Mouse (Mus musculus): ENCODE results near the gene Sestd1.
A peak's percentile ranks its signal among the peaks of the same experiment; 100 is the strongest.

Sestd1 gene

GRCm38 (mm10) chr2:77270781-77271180 lies 9.6 kb downstream of the Sestd1 start:
- peak; percentile 58 for DNase-seq (ENCODE audit: low read depth)

- no peak for DNase-seq (ENCODE audit: low read depth)
Measured at GRCm38 (mm10) chr2:77270136-77270535, 10.3 kb downstream of the Sestd1 start.

GRCm38 (mm10) chr2:77268612-77269239 lies 11.7 kb downstream of the Sestd1 start:
- DNase-seq (ENCODE audit: low read depth): peak; percentile 12

- no peak for DNase-seq (ENCODE audit: low read depth)
Measured at GRCm38 (mm10) chr2:77266931-77267330, 13.5 kb downstream of the Sestd1 start.

GRCm38 (mm10) chr2:77266011-77266410 lies 14.4 kb downstream of the Sestd1 start:
- peak; percentile 21 for DNase-seq (ENCODE audit: low read depth)

- DNase-seq (ENCODE audit: low read depth): no peak
Measured at GRCm38 (mm10) chr2:77265301-77265700, 15.1 kb downstream of the Sestd1 start.

GRCm38 (mm10) chr2:77264550-77264949 lies 15.8 kb downstream of the Sestd1 start:
- DNase-seq (ENCODE audit: low read depth): peak; percentile 16

GRCm38 (mm10) chr2:77263477-77264435 lies 16.6 kb downstream of the Sestd1 start:
- DNase-seq (ENCODE audit: low read depth): no peak

- no peak for DNase-seq (ENCODE audit: low read depth)
Measured at GRCm38 (mm10) chr2:77260134-77260533, 20.3 kb downstream of the Sestd1 start.

GRCm38 (mm10) chr2:77253227-77253626 lies 27.2 kb downstream of the Sestd1 start:
- no peak for DNase-seq (ENCODE audit: low read depth)

- DNase-seq (ENCODE audit: low read depth): no peak
Measured at GRCm38 (mm10) chr2:77251736-77252135, 28.7 kb downstream of the Sestd1 start.

GRCm38 (mm10) chr2:77249771-77250681 lies 30.4 kb downstream of the Sestd1 start:
- DNase-seq (ENCODE audit: low read depth): peak; percentile 76

- no peak for DNase-seq (ENCODE audit: low read depth)
Measured at GRCm38 (mm10) chr2:77248416-77248815, 32.0 kb downstream of the Sestd1 start.

GRCm38 (mm10) chr2:77247200-77247830 lies 33.1 kb downstream of the Sestd1 start:
- no peak for DNase-seq (ENCODE audit: low read depth)

GRCm38 (mm10) chr2:77245806-77246205 lies 34.6 kb downstream of the Sestd1 start:
- no peak for DNase-seq (ENCODE audit: low read depth)

- no peak for DNase-seq (ENCODE audit: low read depth)
Measured at GRCm38 (mm10) chr2:77242248-77242647, 38.1 kb downstream of the Sestd1 start.

- DNase-seq (ENCODE audit: low read depth): no peak
Measured at GRCm38 (mm10) chr2:77238607-77239006, 41.8 kb downstream of the Sestd1 start.

GRCm38 (mm10) chr2:77238046-77238445 lies 42.3 kb downstream of the Sestd1 start:
- no peak for DNase-seq (ENCODE audit: low read depth)

- DNase-seq (ENCODE audit: low read depth): no peak
Measured at GRCm38 (mm10) chr2:77236860-77237259, 43.5 kb downstream of the Sestd1 start.

GRCm38 (mm10) chr2:77235896-77236295 lies 44.5 kb downstream of the Sestd1 start:
- no peak for DNase-seq (ENCODE audit: low read depth)

GRCm38 (mm10) chr2:77232604-77233003 lies 47.8 kb downstream of the Sestd1 start:
- no peak for DNase-seq (ENCODE audit: low read depth)

GRCm38 (mm10) chr2:77220960-77221359 lies 59.4 kb downstream of the Sestd1 start:
- no peak for DNase-seq (ENCODE audit: low read depth)
